Mouse (Mus musculus) left cerebral cortex, adult 11 months (tissue): ENCODE results near the gene Mecom.

Experiments
- DNase-seq: peaks from one replicate; pipeline ENCODE4 v3.0.0; 2022; ENCODE audit warnings: low spot score

Gene Mecom

DNA sequence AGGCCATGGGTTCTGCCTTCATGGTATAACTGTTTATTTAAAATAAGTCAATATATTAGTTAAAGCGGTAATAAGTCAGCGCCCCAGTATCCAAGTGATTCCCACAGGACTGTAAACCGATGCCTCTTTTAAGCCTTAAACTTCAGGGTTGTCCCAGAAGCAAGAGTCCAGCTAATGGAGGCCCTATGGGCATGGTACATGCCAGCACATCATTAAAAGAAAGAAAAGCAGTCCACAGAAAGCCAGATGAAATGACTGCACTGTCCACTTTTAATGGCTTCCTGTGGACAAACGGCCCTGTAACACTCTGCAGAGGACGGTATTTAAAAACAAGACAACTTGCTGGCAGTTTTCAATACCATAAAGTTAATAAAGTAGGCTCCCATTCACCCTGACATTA, 531.0 kb downstream of the Mecom start:
- DNase-seq, result no peak

GRCm38 (mm10) chr3:30014962-30015660, 532.7 kb downstream of the Mecom start:
- DNase-seq, result peak; percentile 35

DNA sequence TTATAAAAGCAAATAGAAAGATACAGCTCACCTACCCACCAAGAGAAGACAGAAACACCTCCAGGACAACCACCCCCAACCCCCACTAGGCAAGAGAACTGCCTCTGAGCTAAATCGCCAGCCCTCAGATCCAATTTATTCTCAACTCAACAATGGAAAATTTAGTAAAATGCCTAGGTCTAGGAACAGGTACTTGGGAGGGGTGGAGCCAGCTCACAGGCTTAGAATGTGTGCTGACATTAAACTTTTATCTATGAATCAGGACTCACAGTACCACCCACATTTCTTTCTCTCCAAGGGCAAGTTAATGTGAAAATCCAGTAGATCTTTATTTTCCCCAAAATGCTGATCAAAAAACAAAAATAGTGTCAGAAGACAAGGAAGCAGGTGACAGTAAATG, 533.5 kb downstream of the Mecom start:
- DNase-seq, result no peak

DNA sequence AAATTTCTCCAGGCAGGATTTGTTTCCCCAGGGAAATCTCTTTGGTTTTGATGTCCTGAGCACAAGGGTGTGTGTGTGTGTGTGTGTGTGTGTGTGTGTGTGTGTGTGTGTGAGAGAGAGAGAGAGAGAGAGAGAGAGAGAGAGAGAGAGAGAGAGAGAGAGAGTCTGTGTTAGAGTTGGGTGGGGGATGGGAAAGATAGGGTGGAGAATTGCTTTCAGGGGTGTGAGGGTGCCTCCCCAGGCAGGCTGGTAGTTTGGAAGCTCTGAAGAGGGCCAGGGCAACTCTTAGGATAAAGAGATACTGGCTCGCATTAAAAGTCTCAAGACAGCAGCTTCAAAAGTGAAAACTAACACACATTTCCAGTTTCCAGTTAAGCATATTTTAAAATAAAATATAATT, 534.4 kb downstream of the Mecom start:
- DNase-seq, result no peak

GRCm38 (mm10) chr3:30012666-30013365, 535.0 kb downstream of the Mecom start:
- no peak for DNase-seq

- DNase-seq, result no peak
Observed at GRCm38 (mm10) chr3:30012150-30012549, 535.7 kb downstream of the Mecom start.

GRCm38 (mm10) chr3:30011712-30012111, 536.1 kb downstream of the Mecom start:
- DNase-seq, result no peak

DNA sequence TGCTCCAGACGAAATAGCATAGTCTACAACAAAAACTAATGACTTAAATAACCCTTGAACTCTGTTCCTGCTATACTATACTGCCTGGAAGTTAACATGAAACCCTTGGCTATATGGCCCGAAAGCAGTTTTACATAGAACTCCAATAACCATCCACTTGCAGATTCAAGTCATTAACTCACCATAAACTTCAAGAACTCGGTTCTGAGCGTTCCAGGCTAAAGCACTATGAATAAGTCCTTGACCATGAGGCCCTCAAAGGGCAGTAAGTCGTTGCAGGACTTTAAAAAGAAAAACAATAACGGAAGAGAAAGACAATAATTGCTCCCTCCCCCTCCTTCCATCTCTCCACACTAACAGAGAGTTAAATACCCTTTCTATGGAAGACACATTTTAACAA, 536.9 kb downstream of the Mecom start:
- DNase-seq, result no peak

- DNase-seq, result no peak
Observed at GRCm38 (mm10) chr3:30009596-30009995, 538.2 kb downstream of the Mecom start.

DNA sequence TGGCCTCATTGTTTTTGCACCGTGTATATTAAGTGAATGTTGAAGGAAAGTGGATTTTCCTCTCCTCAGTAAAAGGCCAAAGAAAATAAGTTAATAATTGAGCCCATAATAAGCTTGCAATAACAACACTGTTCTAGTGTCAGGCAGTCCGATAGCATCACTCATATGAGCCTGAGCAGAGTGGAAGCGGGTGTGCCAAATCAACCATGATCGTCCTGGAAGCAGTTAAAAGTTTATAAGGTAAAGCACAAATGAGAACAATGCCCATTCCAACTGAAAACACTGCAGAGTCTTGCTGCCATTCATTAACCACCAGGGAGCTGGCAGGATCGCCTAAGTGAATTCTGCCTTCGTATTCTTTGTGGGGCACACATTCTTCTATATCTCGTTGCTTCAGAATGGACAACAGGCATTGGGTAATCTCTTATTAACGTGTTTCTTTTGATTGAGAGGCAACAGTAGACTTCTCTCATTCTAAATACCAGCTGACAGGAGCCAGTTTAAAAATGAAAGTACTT, 542.9 kb downstream of the Mecom start:
- DNase-seq, result no peak

DNA sequence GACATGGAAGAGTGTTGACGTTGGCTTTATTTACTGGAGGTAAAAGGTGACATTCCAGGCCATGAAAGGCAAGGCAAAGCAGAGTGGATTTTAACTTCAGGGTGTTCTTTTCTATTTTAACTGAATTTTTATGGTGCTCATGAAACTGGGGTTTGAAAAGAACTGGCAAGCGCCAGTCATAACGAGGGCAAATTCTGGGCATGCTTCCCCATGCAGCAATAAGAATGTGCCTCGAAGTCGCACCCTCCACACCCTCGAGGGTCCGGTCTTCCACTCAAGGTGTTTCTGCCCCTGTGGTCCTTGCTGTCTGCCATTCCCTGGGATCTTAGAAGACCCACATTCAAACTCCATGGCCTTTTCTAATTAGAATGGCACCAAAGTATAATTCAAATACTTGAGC, 547.5 kb downstream of the Mecom start:
- no peak for DNase-seq

DNA sequence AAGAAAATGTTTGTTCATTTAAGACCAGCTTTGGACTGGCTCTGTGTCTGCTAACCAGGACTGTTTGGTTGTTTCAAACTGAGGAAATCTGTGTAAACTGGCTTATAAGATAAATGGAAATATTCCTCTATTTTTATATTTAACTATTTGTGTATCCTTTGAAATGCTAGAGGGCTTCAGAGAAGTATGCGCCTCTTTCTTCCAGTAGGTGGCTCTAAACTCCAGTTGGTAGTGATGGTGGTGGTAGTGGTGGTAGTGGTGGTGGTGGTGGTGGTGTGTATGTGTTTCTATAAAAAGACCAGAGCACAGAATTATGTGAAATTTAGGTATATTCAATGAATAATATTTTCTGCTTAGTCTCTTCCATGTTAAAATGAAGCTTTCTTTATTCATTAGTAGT, 548.8 kb downstream of the Mecom start:
- no peak for DNase-seq

GRCm38 (mm10) chr3:29997068-29997467, 550.7 kb downstream of the Mecom start:
- no peak for DNase-seq

GRCm38 (mm10) chr3:29993346-29993745, 554.5 kb downstream of the Mecom start:
- DNase-seq, result no peak

GRCm38 (mm10) chr3:29991523-29991922, 556.3 kb downstream of the Mecom start:
- no peak for DNase-seq

- DNase-seq, result no peak
Observed at GRCm38 (mm10) chr3:29984431-29984830, 563.4 kb downstream of the Mecom start.

- DNase-seq, result no peak
Observed at GRCm38 (mm10) chr3:29981259-29981910, 566.4 kb downstream of the Mecom start.

DNA sequence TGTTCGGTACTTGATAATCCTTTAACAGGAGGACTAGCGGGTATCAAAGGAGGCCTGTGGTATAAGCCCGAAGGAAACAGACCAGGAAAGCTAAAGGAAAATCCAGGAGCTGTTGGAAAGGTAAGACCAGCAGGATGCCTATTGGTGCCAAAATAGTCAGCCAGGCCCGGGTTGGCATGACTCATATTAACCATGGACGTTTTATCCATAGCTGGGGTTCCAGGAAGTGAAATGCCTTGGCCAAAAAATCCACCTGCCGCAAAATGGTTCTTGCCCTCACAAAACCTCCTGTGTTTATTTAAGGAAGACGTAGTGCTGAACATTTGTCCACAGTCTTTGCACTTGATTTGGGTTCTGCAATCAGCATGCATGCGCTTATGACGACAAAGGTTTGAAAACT, 567.3 kb downstream of the Mecom start:
- DNase-seq, result no peak

GRCm38 (mm10) chr3:29976580-29976979, 571.2 kb downstream of the Mecom start:
- no peak for DNase-seq

- DNase-seq, result no peak
Observed at GRCm38 (mm10) chr3:29968433-29968949, 579.3 kb downstream of the Mecom start.

DNA sequence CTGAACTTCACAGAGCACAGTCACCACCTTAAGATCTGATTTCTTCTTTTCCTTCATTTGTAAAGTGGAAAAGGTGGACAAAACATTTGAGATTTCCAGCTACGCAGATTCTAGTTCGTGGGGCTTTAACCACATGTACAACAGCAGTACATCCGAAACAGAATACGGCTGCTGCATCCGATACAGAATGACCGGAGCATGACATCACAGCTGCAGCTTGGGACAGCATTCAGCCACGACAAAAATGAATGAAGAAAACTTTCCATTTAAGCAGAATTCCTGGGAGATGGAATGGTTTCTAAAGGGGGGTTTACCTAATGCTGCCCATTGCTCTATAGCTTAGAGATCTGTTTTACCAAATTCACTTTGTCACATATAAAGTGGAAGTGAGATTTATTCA, 583.9 kb downstream of the Mecom start:
- no peak for DNase-seq

- DNase-seq, result no peak
Observed at GRCm38 (mm10) chr3:29963447-29963846, 584.4 kb downstream of the Mecom start.

- DNase-seq, result no peak
Observed at GRCm38 (mm10) chr3:29959051-29959450, 588.8 kb downstream of the Mecom start.
